Mouse (Mus musculus) liver, adult 2 months (tissue): ENCODE results near the gene Cnih3. TPM values are rescaled to one million over a fixed set of nuclear protein-coding genes. Genes with fewer than 3 reads are reported as not detected.

ENCODE experiments used
- DNase-seq: peaks from one replicate; pipeline ENCODE4 v3.0.0-alpha.2; 2011; ENCODE audit warnings: low read depth, low spot score; ENCODE audit errors: extremely low read depth
- H3K27ac ChIP-seq: fragments of 200-500 bp; replicated peaks from 2 replicates; pipeline ENCODE4 v1.5.1; 2012; ENCODE audit warnings: low read depth, mild to moderate bottlenecking, control low read depth, inconsistent platforms, low read length; ENCODE audit not compliant: insufficient read depth
- H3K27me3 ChIP-seq: fragments of 200-500 bp; 2 replicates; pipeline ENCODE4 v1.6.1; 2012; ENCODE audit warnings: mild to moderate bottlenecking, moderate library complexity, low read length, inconsistent platforms; ENCODE audit not compliant: control insufficient read depth, insufficient read depth
- H3K36me3 ChIP-seq: fragments of 200-500 bp; 2 replicates; pipeline ENCODE4 v1.6.1; 2012; ENCODE audit warnings: low read length, inconsistent platforms; ENCODE audit not compliant: control insufficient read depth, insufficient read depth
- H3K4me1 ChIP-seq: fragments of 200-500 bp; 2 replicates; pipeline ENCODE4 v1.6.1; 2011; ENCODE audit warnings: low read length; ENCODE audit not compliant: control insufficient read depth, insufficient read depth
- H3K4me3 ChIP-seq: fragments of 200-500 bp; 2 replicates; pipeline ENCODE4 v1.5.1; 2011; ENCODE audit warnings: low read depth, mild to moderate bottlenecking, control low read depth, low read length, moderate library complexity; ENCODE audit not compliant: insufficient read depth
- H3K79me2 ChIP-seq: fragments of 200-500 bp; 2 replicates; pipeline ENCODE4 v1.6.1; 2012; ENCODE audit warnings: inconsistent platforms, mild to moderate bottlenecking, low read length, moderate library complexity; ENCODE audit not compliant: control insufficient read depth, insufficient read depth
- H3K9ac ChIP-seq: fragments of 200-500 bp; 2 replicates; pipeline ENCODE4 v1.6.1; 2012; ENCODE audit warnings: low read depth, mild to moderate bottlenecking, control low read depth, inconsistent platforms, low read length
- CTCF ChIP-seq: fragments of 200-500 bp; IDR thresholded peaks from 2 replicates; pipeline ENCODE4 v1.5.1; 2011; ENCODE audit warnings: low read depth, low read length, control low read depth
- POLR2A ChIP-seq: fragments of 200-500 bp; IDR thresholded peaks from 2 replicates; pipeline ENCODE4 v1.6.1; 2011; ENCODE audit warnings: low read length, control low read depth; ENCODE audit not compliant: insufficient read depth; ENCODE audit errors: extremely low read depth
- WGBS: fragments of 180-500 bp; shearing (Covaris S2); methylation state at CpG from one replicate; pipeline ENCODE4 v1.1.7; 2018; 5-methylcytosine and 5-hydroxymethylcytosine counted together
- polyA plus RNA-seq: library from polyadenylated mRNA; depleted of rRNA; stranded (reverse); fragments of >200 nt; gene quantifications from 2 replicates; pipeline ENCODE4 v1.2.3, GENCODE M21; 2012
- total RNA-seq: library from RNA; depleted of rRNA; stranded (reverse); fragments of >200 nt; gene quantifications from 2 replicates; pipeline ENCODE4 v1.2.3, GENCODE M21; 2014

Cnih3 gene
- total and polyA plus RNA-seq, 2 experiments = not detected

- H3K27ac ChIP-seq = no peak overlapping the region
- no peak overlapping the region for H3K4me3 ChIP-seq
- no peaks in the 10 kb centered on the region for H3K79me2 ChIP-seq
- H3K9ac ChIP-seq = no peak overlapping the region
- no peaks in the 10 kb centered on the region for H3K27me3 ChIP-seq
- H3K4me1 ChIP-seq = no peaks in the 10 kb centered on the region
- TF ChIP-seq POLR2A (no peak), CTCF (no peak)
- no peak for DNase-seq
- 49% methylated on average over 6 of the region's 6 CpGs for WGBS
- H3K36me3 ChIP-seq = no peaks in the 10 kb centered on the region
These were observed 100.7 kb downstream of the Cnih3 start for GRCm38 (mm10) chr1:181453106-181453505.

GRCm38 (mm10) chr1:181456911-181457310, 104.5 kb downstream of the Cnih3 start:
- Histone ChIP-seq H3K27ac (no peak overlapping the region), H3K9ac (no peak overlapping the region), H3K4me1 (no peaks in the 10 kb centered on the region), H3K27me3 (no peaks in the 10 kb centered on the region), H3K36me3 (no peaks in the 10 kb centered on the region), H3K79me2 (no peaks in the 10 kb centered on the region), H3K4me3 (no peak overlapping the region)
- no peak for DNase-seq
- TF ChIP-seq POLR2A (no peak), CTCF (no peak)
- WGBS = 76% methylated on average over 7 of the region's 7 CpGs

GRCm38 (mm10) chr1:181459431-181460105, 107.1 kb downstream of the Cnih3 start:
- TF ChIP-seq POLR2A (no peak), CTCF (no peak)
- Histone ChIP-seq H3K4me1 (no peaks in the 10 kb centered on the region), H3K27me3 (no peaks in the 10 kb centered on the region), H3K27ac (no peak overlapping the region), H3K4me3 (no peak overlapping the region), H3K9ac (no peak overlapping the region), H3K79me2 (no peaks in the 10 kb centered on the region), H3K36me3 (no peaks in the 10 kb centered on the region)
- no peak for DNase-seq
- 83% methylated on average over 7 of the region's 7 CpGs for WGBS

- TF ChIP-seq POLR2A (no peak), CTCF (no peak)
These were observed 107.9 kb downstream of the Cnih3 start for GRCm38 (mm10) chr1:181460283-181460682.

GRCm38 (mm10) chr1:181461484-181461883, 109.1 kb downstream of the Cnih3 start:
- Histone ChIP-seq H3K27ac (no peak overlapping the region), H3K4me3 (no peak overlapping the region), H3K4me1 (no peaks in the 10 kb centered on the region), H3K9ac (no peak overlapping the region), H3K79me2 (no peaks in the 10 kb centered on the region), H3K27me3 (no peaks in the 10 kb centered on the region), H3K36me3 (no peaks in the 10 kb centered on the region)
- WGBS = 87% methylated on average over 8 of the region's 8 CpGs
- no peak for DNase-seq
- no peak for TF ChIP-seq CTCF
- TF ChIP-seq POLR2A = no peak

More at GRCm38 (mm10) chr1:181460283-181460682, 107.9 kb downstream of the Cnih3 start:
- Histone ChIP-seq H3K27me3 (no peaks in the 10 kb centered on the region), H3K27ac (no peak overlapping the region), H3K79me2 (no peaks in the 10 kb centered on the region), H3K4me3 (no peak overlapping the region), H3K4me1 (no peaks in the 10 kb centered on the region), H3K9ac (no peak overlapping the region), H3K36me3 (no peaks in the 10 kb centered on the region)
- no peak for DNase-seq
- WGBS = 84% methylated on average over 2 of the region's 2 CpGs

GRCm38 (mm10) chr1:181462051-181462905, 109.8 kb downstream of the Cnih3 start:
- Histone ChIP-seq H3K4me3 (no peak overlapping the region), H3K36me3 (no peaks in the 10 kb centered on the region), H3K27ac (no peak overlapping the region), H3K9ac (no peak overlapping the region), H3K27me3 (no peaks in the 10 kb centered on the region), H3K79me2 (no peaks in the 10 kb centered on the region), H3K4me1 (peaks cover 3% of the 10 kb centered on the region; the same call in 1 of the 2 replicates)
- WGBS = 56% methylated on average over 8 of the region's 8 CpGs
- DNase-seq = no peak
- TF ChIP-seq POLR2A (no peak), CTCF (no peak)
